Mouse (Mus musculus) liver, postnatal 0 days (tissue): ENCODE results near the gene Slfn14.

Experiments used
- CTCF ChIP-seq: sonication (generic); IDR thresholded peaks from 2 replicates; pipeline ENCODE4 v1.5.1; 2016; ENCODE audit warnings: antibody characterized with exemption, low read depth
- EP300 ChIP-seq: IDR thresholded peaks from 2 replicates; pipeline ENCODE4 v1.6.1; 2016; ENCODE audit warnings: antibody characterized with exemption, low read depth, mild to moderate bottlenecking

GRCm38 (mm10) chr11:83298225-83299195 lies 12.0 kb upstream of the Slfn14 start, which contains the start of gene Ap2b1:
- TF ChIP-seq CTCF = no peak
- peak; percentile 81 for TF ChIP-seq EP300
